Mouse (Mus musculus) kidney, embryonic 14.5 days (tissue): ENCODE data around the gene Rpl41. TPM values are rescaled to one million over a fixed set of nuclear protein-coding genes. Genes with fewer than 3 reads are reported as not detected.
"Not testable (repeated sequence)": the region's sequence is repeated elsewhere in the genome, so short reads cannot be mapped to it uniquely, and the experiment has no call there.

ENCODE experiments used
- ATAC-seq: fragments of 200-750 bp; cut with Nextera tagmentation; 2 replicates; pipeline ENCODE4 v1.8.0; 2017; ENCODE audit warnings: moderate number of reproducible peaks, mild to moderate bottlenecking, moderate TSS enrichment, moderate library complexity; ENCODE audit not compliant: low FRiP score, low TSS enrichment
- H3K27ac ChIP-seq: fragments of 300-500 bp; sonication (generic); 2 replicates; pipeline ENCODE4 v1.5.1; 2014; ENCODE audit warnings: low read depth, mild to moderate bottlenecking, low read length, moderate library complexity, mixed read lengths
- H3K27me3 ChIP-seq: fragments of 300-500 bp; sonication (generic); 2 replicates; pipeline ENCODE4 v1.6.1; 2014; ENCODE audit warnings: mild to moderate bottlenecking, low read length; ENCODE audit not compliant: control insufficient read depth, insufficient read depth
- H3K36me3 ChIP-seq: fragments of 300-500 bp; sonication (generic); 2 replicates; pipeline ENCODE4 v1.6.1; 2014; ENCODE audit warnings: low read length, mixed read lengths; ENCODE audit not compliant: control insufficient read depth, insufficient read depth
- H3K4me1 ChIP-seq: fragments of 300-500 bp; sonication (generic); 2 replicates; pipeline ENCODE4 v1.6.1; 2014; ENCODE audit warnings: low read length, mixed read lengths; ENCODE audit not compliant: control insufficient read depth, insufficient read depth
- H3K4me2 ChIP-seq: fragments of 300-500 bp; sonication (generic); replicated peaks from 2 replicates; pipeline ENCODE4 v1.6.1; 2014; ENCODE audit warnings: low read depth, mild to moderate bottlenecking, low read length
- H3K4me3 ChIP-seq: fragments of 300-500 bp; sonication (generic); 2 replicates; pipeline ENCODE4 v1.5.1; 2014; ENCODE audit warnings: mild to moderate bottlenecking, low read length
- H3K9ac ChIP-seq: fragments of 300-500 bp; sonication (generic); 2 replicates; pipeline ENCODE4 v1.6.1; 2014; ENCODE audit warnings: low read depth, mild to moderate bottlenecking, low read length, moderate library complexity
- H3K9me3 ChIP-seq: fragments of 300-500 bp; sonication (generic); 2 replicates; pipeline ENCODE4 v1.6.1; 2016; ENCODE audit warnings: low read length; ENCODE audit not compliant: control insufficient read depth
- WGBS: fragments of 180-500 bp; shearing (Covaris S2); extraction: QIAGEN DNeasy Blood & Tissue Kit; methylation state at CpG from one replicate; pipeline ENCODE4 v1.1.7; 2014; 5-methylcytosine and 5-hydroxymethylcytosine counted together
- polyA plus RNA-seq: library from polyadenylated mRNA; unstranded; fragments of >200 nt; fragmentation: Nextera tagmentation; extraction: Ambion mirVana; gene quantifications from 2 replicates; pipeline ENCODE4 v1.2.1, GENCODE M21; 2014

Rpl41 gene
- polyA plus RNA-seq, 1 experiment from 2014 or later: 4,683 TPM

GRCm38 (mm10) chr10:128548051-128548791, 884 bp downstream of the Rpl41 start:
- peak overlapping the region; percentile 80 for H3K4me2 ChIP-seq
- H3K9me3 ChIP-seq, H3K4me1 ChIP-seq, ATAC-seq, H3K27me3 ChIP-seq: not testable (repeated sequence)
- peak overlapping the region; percentile 78 for H3K4me3 ChIP-seq
- WGBS: under 1% methylated on average over 27 of the region's 30 CpGs
- peak overlapping the region; percentile 99 for H3K27ac ChIP-seq
- peak overlapping the region; percentile 86 for H3K9ac ChIP-seq
- H3K36me3 ChIP-seq: peaks cover 28% of the 10 kb centered on the region

- H3K9me3 ChIP-seq: no peaks in the 10 kb centered on the region
- peaks cover 35% of the 10 kb centered on the region for H3K36me3 ChIP-seq
- H3K4me1 ChIP-seq: peaks cover 10% of the 10 kb centered on the region; the same call in 1 of the 2 replicates
- peak within 1 kb of the TSS; percentile 78 for H3K4me3 ChIP-seq
- peak within 1 kb of the TSS; percentile 86 for H3K9ac ChIP-seq
- H3K4me2 ChIP-seq: peak within 1 kb of the TSS; percentile 80
- WGBS: under 1% methylated on average over 50 of the region's 50 CpGs
- peak within 1 kb of the TSS; percentile 99 for H3K27ac ChIP-seq
- H3K27me3 ChIP-seq: no peaks in the 10 kb centered on the region
- peak; percentile 91 for ATAC-seq
Observed at GRCm38 (mm10) chr10:128547361-128548032, 1.6 kb downstream of the Rpl41 start, which contains the start of gene Zc3h10. Gene Zc3h10, minus strand, starts transcription at chr10:128547774.

- H3K27ac ChIP-seq: peak overlapping the region; percentile 92
- H3K36me3 ChIP-seq: peaks cover 38% of the 10 kb centered on the region
- peak overlapping the region; percentile 80 for H3K4me2 ChIP-seq
- H3K9me3 ChIP-seq: no peaks in the 10 kb centered on the region
- peak overlapping the region; percentile 78 for H3K4me3 ChIP-seq
- no peaks in the 10 kb centered on the region for H3K27me3 ChIP-seq
- ATAC-seq: no peak
- peak overlapping the region; percentile 67 for H3K9ac ChIP-seq
- H3K4me1 ChIP-seq: peaks cover 10% of the 10 kb centered on the region; the same call in 1 of the 2 replicates
- 29% methylated on average over 7 of the region's 7 CpGs for WGBS
Observed at GRCm38 (mm10) chr10:128546787-128547186, 2.3 kb downstream of the Rpl41 start.

- Histone ChIP-seq H3K4me1 (peaks cover 10% of the 10 kb centered on the region; the same call in 1 of the 2 replicates), H3K4me3 (peak overlapping the region; percentile 78), H3K9ac (peak overlapping the region; percentile 67; the same call in 1 of the 2 replicates), H3K27me3 (no peaks in the 10 kb centered on the region), H3K36me3 (peaks cover 38% of the 10 kb centered on the region), H3K27ac (peak overlapping the region; percentile 92; the same call in 1 of the 2 replicates), H3K9me3 (no peaks in the 10 kb centered on the region), H3K4me2 (peak overlapping the region; percentile 80)
- ATAC-seq: no peak
- 14% methylated on average over 4 of the region's 4 CpGs for WGBS
Observed at GRCm38 (mm10) chr10:128546361-128546760, 2.7 kb downstream of the Rpl41 start.

DNA sequence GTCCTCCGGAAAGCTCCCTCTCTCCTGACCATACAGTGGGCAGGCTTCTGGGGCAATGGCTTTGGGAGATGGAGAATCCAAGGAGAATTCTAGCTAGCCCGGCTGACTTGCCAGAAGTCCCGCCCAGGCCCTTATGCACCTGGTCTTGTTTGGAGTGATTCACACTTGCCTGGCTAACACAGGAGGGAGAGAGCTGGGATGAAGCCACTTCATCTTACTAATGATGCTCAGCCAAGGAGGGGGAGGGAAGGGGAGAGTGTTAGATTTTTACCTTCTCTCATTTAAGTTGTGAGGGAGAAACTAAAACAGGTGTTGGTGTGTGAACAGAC, 3.6 kb downstream of the Rpl41 start:
- no peak for ATAC-seq
- H3K9me3 ChIP-seq: no peaks in the 10 kb centered on the region
- H3K27me3 ChIP-seq: no peaks in the 10 kb centered on the region
- H3K4me3 ChIP-seq: no peak overlapping the region
- WGBS: 89% methylated on average over 3 of the region's 3 CpGs
- H3K27ac ChIP-seq: no peak overlapping the region
- no peak overlapping the region for H3K9ac ChIP-seq
- H3K4me2 ChIP-seq: no peak overlapping the region
- peaks cover 10% of the 10 kb centered on the region; the same call in 1 of the 2 replicates for H3K4me1 ChIP-seq
- H3K36me3 ChIP-seq: peaks cover 38% of the 10 kb centered on the region

- no peak overlapping the region for H3K4me2 ChIP-seq
- H3K9ac ChIP-seq: no peak overlapping the region
- no peak overlapping the region for H3K4me3 ChIP-seq
- ATAC-seq: no peak
- H3K36me3 ChIP-seq: peaks cover 38% of the 10 kb centered on the region
- WGBS: 95% methylated on average over 37 of the region's 37 CpGs
- H3K27ac ChIP-seq: no peak overlapping the region
- H3K9me3 ChIP-seq: no peaks in the 10 kb centered on the region
- H3K4me1 ChIP-seq: peaks cover 10% of the 10 kb centered on the region; the same call in 1 of the 2 replicates
- no peaks in the 10 kb centered on the region for H3K27me3 ChIP-seq
Observed at GRCm38 (mm10) chr10:128544674-128545569, 4.2 kb downstream of the Rpl41 start.

GRCm38 (mm10) chr10:128544151-128544657, 4.9 kb downstream of the Rpl41 start:
- no peak overlapping the region for H3K4me2 ChIP-seq
- H3K4me3 ChIP-seq: no peak overlapping the region
- peaks cover 38% of the 10 kb centered on the region for H3K36me3 ChIP-seq
- no peak overlapping the region for H3K9ac ChIP-seq
- H3K4me1 ChIP-seq: peaks cover 10% of the 10 kb centered on the region; the same call in 1 of the 2 replicates
- H3K27me3 ChIP-seq: no peaks in the 10 kb centered on the region
- H3K9me3 ChIP-seq: no peaks in the 10 kb centered on the region
- 97% methylated on average over 15 of the region's 15 CpGs for WGBS
- no peak overlapping the region for H3K27ac ChIP-seq
- no peak for ATAC-seq

DNA sequence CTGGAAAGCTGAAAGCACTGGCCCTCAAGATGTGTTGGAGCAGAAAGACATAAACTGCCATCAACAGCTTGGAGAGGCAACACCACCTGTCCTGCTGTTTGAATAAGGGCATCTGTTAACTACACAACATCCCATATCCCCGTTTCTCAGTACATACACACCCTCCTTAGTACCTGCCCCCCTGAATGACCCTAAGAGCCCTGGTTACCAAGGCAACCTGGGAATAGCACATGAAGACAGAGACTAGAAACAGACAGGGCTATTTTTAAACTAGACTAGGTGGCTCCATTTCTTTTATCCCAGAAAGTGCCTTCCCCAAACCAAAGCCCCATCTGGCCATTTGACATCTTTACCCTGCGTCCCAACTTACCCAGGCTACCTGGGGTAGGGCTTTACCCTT, 6.0 kb downstream of the Rpl41 start:
- no peaks in the 10 kb centered on the region for H3K9me3 ChIP-seq
- H3K9ac ChIP-seq: no peak overlapping the region
- WGBS: 79% methylated on average over 2 of the region's 2 CpGs
- ATAC-seq: no peak
- H3K27me3 ChIP-seq: no peaks in the 10 kb centered on the region
- no peak overlapping the region for H3K27ac ChIP-seq
- no peak overlapping the region for H3K4me2 ChIP-seq
- H3K4me3 ChIP-seq: no peak overlapping the region
- H3K4me1 ChIP-seq: peaks cover 10% of the 10 kb centered on the region; the same call in 1 of the 2 replicates
- peaks cover 38% of the 10 kb centered on the region for H3K36me3 ChIP-seq
